Mouse (Mus musculus) C2C12 (cell line): ENCODE measurements around the gene Kiss1r.

Source experiments
- CEBPB ChIP-seq: IDR thresholded peaks from one replicate; pipeline ENCODE4 v1.6.1; 2011; ENCODE audit warnings: low read depth, mild to moderate bottlenecking, control low read depth, moderate library complexity
- CTCF ChIP-seq: IDR thresholded peaks from one replicate; pipeline ENCODE4 v1.5.1; 2011; ENCODE audit not compliant: control insufficient read depth, insufficient read depth, insufficient read length
- MAX ChIP-seq: IDR thresholded peaks from one replicate; pipeline ENCODE4 v1.6.1; 2011; ENCODE audit warnings: mild to moderate bottlenecking, control low read depth
- USF1 ChIP-seq: IDR thresholded peaks from one replicate; pipeline ENCODE4 v1.6.1; 2011; ENCODE audit warnings: low read depth, mild to moderate bottlenecking, control low read depth, moderate library complexity

DNA sequence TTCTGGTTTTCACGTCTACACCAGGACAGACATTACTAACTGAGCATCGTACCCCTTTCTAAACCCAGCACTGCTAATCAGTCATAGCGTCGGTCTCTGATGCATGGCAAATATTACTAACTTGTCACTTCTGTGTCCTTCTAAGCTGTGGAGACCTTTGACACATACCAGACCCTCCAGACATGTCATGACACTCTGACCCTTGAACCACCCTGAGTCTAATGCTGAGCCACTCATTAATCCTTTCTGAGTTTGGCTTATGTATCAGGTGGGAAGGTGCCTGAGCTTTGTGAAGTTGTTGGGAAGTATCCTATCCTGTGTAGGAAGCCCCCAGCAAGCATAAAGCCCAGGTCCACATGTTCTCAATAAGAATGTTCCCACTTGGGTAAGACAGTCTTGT lies 33.1 kb downstream of the Kiss1r start:
- TF ChIP-seq CTCF, result no peak
- TF ChIP-seq MAX, result no peak
- TF ChIP-seq USF1, result no peak
- TF ChIP-seq CEBPB, result no peak
